Mouse (Mus musculus) heart, postnatal 0 days (tissue): ENCODE results near the gene Dpysl4.

ENCODE experiments used
- CTCF ChIP-seq: IDR thresholded peaks from 2 replicates; pipeline ENCODE4 v1.5.1; 2016; ENCODE audit warnings: antibody characterized with exemption, control low read depth, low read depth
- EP300 ChIP-seq: IDR thresholded peaks from 2 replicates; pipeline ENCODE4 v1.6.1; 2016; ENCODE audit warnings: antibody characterized with exemption, low read depth

DNA sequence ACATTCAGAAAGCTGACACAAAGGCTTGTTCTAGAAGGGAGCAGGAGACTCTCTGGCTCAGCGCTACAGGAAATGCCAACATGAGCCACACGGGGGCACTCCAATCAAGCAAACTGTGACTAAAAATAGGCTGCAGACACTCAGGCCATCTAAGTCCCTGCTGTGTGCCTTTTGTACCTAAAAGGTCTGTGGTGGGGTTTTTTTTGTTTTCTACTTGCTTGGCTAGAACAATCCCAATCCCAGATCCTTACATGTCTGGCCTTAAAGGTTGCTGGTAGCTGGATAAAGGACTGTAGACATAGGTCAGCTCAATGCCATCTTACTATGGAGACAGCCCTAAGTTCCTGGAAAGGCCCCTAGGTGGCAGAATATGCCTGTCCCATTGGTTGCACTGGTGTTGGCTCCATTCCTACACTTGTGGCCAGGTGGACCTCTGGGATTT lies 17.6 kb upstream of the Dpysl4 start:
- TF ChIP-seq EP300 (no peak), CTCF (peak; percentile 62)
